Mouse (Mus musculus) ovary, postnatal 10 days (tissue): Measurements from ENCODE around the gene Asic4.

ENCODE experiments used
- DNase-seq: peaks from one replicate; pipeline ENCODE4 v3.0.0; 2022; ENCODE audit warnings: low spot score

Asic4 gene

GRCm38 (mm10) chr1:75503651-75503980 is 53.4 kb downstream of the Asic4 start:
- DNase-seq = no peak

GRCm38 (mm10) chr1:75504256-75505045 is 54.2 kb downstream of the Asic4 start:
- DNase-seq = no peak

GRCm38 (mm10) chr1:75505159-75505955 is 55.1 kb downstream of the Asic4 start:
- DNase-seq = peak; percentile 45

- DNase-seq = peak; percentile 80
Observed at GRCm38 (mm10) chr1:75505956-75506831, 56.0 kb downstream of the Asic4 start, which contains the start of gene Obsl1. Gene Obsl1 (minus strand): TSS chr1:75506452.

- no peak for DNase-seq
Observed at GRCm38 (mm10) chr1:75507006-75507405, 56.8 kb downstream of the Asic4 start, which contains the start of gene Inha. Gene Inha (plus strand): TSS chr1:75507077.

GRCm38 (mm10) chr1:75509586-75509985 is 59.4 kb downstream of the Asic4 start:
- no peak for DNase-seq

- no peak for DNase-seq
Observed at GRCm38 (mm10) chr1:75510154-75510553, 59.9 kb downstream of the Asic4 start.

GRCm38 (mm10) chr1:75511437-75512210 is 61.4 kb downstream of the Asic4 start:
- no peak for DNase-seq

- no peak for DNase-seq
Observed at GRCm38 (mm10) chr1:75512550-75512949, 62.3 kb downstream of the Asic4 start.

GRCm38 (mm10) chr1:75516703-75517380 is 66.6 kb downstream of the Asic4 start:
- no peak for DNase-seq

- DNase-seq = no peak
Observed at GRCm38 (mm10) chr1:75517984-75518383, 67.7 kb downstream of the Asic4 start.

GRCm38 (mm10) chr1:75518427-75518826 is 68.2 kb downstream of the Asic4 start:
- no peak for DNase-seq

- DNase-seq = no peak
Observed at GRCm38 (mm10) chr1:75519576-75519975, 69.3 kb downstream of the Asic4 start.

GRCm38 (mm10) chr1:75521321-75522031 is 71.2 kb downstream of the Asic4 start, which contains the start of gene Stk11ip:
Gene Stk11ip (plus strand): TSS chr1:75521529.
- peak; percentile 87 for DNase-seq
